Mouse (Mus musculus) leukemia stem cell, adult 10-12 weeks (primary cell): ENCODE measurements around the gene Zfp280b. TPM values are rescaled to one million over a fixed set of nuclear protein-coding genes. Genes with fewer than 3 reads are reported as not detected.

Experiments used
- polyA plus RNA-seq: library from polyadenylated mRNA; stranded (reverse); fragments of >175 nt; gene quantifications from 2 replicates; pipeline ENCODE4 v1.2.3, GENCODE M21; 2012; ENCODE audit warnings: low replicate concordance

Gene Zfp280b
- 2.5 and 8.6 TPM in 2 replicates for polyA plus RNA-seq

DNA sequence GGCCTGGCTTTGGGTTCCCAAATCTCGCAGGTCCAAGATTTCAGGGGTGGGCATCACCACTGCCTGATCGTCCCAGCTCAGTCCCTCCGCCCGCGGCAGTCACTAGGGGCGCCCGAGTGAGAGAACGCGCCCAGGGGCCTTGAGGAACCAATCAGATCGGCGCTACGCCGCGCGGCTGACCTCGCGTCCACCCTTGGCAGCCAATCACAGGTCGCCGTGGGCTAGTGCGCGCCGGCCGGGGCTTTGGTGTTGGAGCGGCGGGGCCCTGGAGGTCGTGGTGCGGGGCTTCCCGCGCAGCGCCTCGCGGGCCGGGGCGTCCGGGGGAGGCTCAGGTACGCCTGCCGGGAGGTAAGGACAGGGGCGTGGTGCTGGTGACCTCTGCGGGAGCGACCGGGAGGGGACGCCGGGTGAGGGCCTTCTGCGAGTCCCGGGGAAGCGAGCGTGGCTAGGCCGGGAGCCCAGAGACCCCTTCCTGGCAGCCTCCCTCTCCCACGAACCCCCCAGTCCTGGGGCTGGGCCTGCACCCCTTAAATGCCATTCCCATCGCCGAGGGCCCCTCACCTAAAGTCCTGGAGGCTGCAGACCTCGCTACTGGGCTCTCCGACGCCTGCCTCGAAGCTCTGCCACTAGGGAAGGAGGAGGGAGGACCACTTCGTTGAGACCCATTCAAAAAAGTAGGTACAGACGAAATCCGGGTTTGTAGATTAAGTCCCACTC, at the start of gene Zfp280b:
Gene Zfp280b (plus strand): TSS at position 249 of the 717 bp plus-strand sequence.

Other genes with a start within 250 kb of the Zfp280b start
- gene Gstt1, start 234.1 kb upstream of the Zfp280b start, polyA plus RNA-seq = 0.18 and 1.6 TPM in 2 replicates
- not detected in 2 replicates for gene Gstt4, start 210.1 kb upstream of the Zfp280b start, polyA plus RNA-seq
- 3.1 and 4.5 TPM in 2 replicates for gene Gstt2, start 195.2 kb upstream of the Zfp280b start, polyA plus RNA-seq
- 481 and 626 TPM in 2 replicates for gene Mif, start 172.4 kb upstream of the Zfp280b start, polyA plus RNA-seq
- 98.4 and 350 TPM in 2 replicates for gene Derl3, start 139.2 kb upstream of the Zfp280b start, polyA plus RNA-seq
- gene Smarcb1, start 111.0 kb upstream of the Zfp280b start, polyA plus RNA-seq = 301 and 413 TPM in 2 replicates
- gene Chchd10, start 99.5 kb upstream of the Zfp280b start, polyA plus RNA-seq = 474 and 1,050 TPM in 2 replicates
- gene Mmp11, start 96.2 kb upstream of the Zfp280b start, polyA plus RNA-seq = 0.56 and 0.94 TPM in 2 replicates
- 2.3 and 3.0 TPM in 2 replicates for gene Gm867, start 92.0 kb upstream of the Zfp280b start, polyA plus RNA-seq
- gene Vpreb3, start 89.6 kb upstream of the Zfp280b start, polyA plus RNA-seq = 1.2 and 1.8 TPM in 2 replicates
- gene Gm5134, start 78.1 kb upstream of the Zfp280b start, polyA plus RNA-seq = not detected in 2 replicates
- not detected in 2 replicates for gene Slc5a4b, start 78.3 kb downstream of the Zfp280b start, polyA plus RNA-seq
- gene Slc5a4a, start 114.8 kb downstream of the Zfp280b start, polyA plus RNA-seq = not detected in 2 replicates
- gene Prmt2, start 205.2 kb downstream of the Zfp280b start, polyA plus RNA-seq = 1.8 and 3.1 TPM in 2 replicates
- gene S100b, start 221.2 kb downstream of the Zfp280b start, polyA plus RNA-seq = not detected in 2 replicates